Mouse (Mus musculus) c-Kit-positive CD71-positive TER-119-negative erythroid progenitor cells, embryonic 14.5 days (primary cell): ENCODE measurements at regions not wholly inside any gene's neighbourhood (a gene's known extent, or its start where the extent isn't known, plus 50 kb on each side); places are given as distances from the start of the nearest gene placed in this dataset.

Source experiments
- DNase-seq: peaks from one replicate; pipeline ENCODE4 v3.0.0-alpha.2; 2013; ENCODE audit warnings: low read depth

GRCm38 (mm10) chr9:116228443-116228842 lies 53.3 kb upstream of the Tgfbr2 start:
- DNase-seq = no peak

GRCm38 (mm10) chr9:116227738-116228137 lies 52.6 kb upstream of the Tgfbr2 start:
- no peak for DNase-seq
